Mouse (Mus musculus): ENCODE measurements at regions not wholly inside any gene's neighbourhood (a gene's known extent, or its start where the extent isn't known, plus 50 kb on each side); places are given as distances from the start of the nearest gene placed in this dataset.
A peak's percentile ranks its signal among the peaks of the same experiment; 100 is the strongest.

- Histone ChIP-seq H3K4me1 (ENCODE audit: control insufficient read depth in 1 of 2, insufficient read depth in 2 of 2, low read length in 2 of 2) (peaks cover 18 to 38% of the 10 kb centered on the region in 2 experiments), H3K36me3 (ENCODE audit: control insufficient read depth in 1 of 2, insufficient read depth in 2 of 2, low read length in 2 of 2) (peaks cover 0 to 23% of the 10 kb centered on the region in 2 experiments; a peak in 2 of 4 replicates), H3K79me2 (ENCODE audit: control insufficient read depth, insufficient read depth, low read length, poor library complexity) (no peaks in the 10 kb centered on the region), H3K4me3 (ENCODE audit: control insufficient read depth in 1 of 2, insufficient read depth in 1 of 2, low read depth in 2 of 2, low read length in 2 of 2) (no peak overlapping the region), H3K9ac (ENCODE audit: control insufficient read depth, low read depth, low read length, poor library complexity, severe bottlenecking) (no peak overlapping the region), H3K9me3 (replicated peaks; ENCODE audit: insufficient read depth, low read length) (no peaks in the 10 kb centered on the region), H3K27me3 (ENCODE audit: control insufficient read depth in 1 of 2, insufficient read depth in 2 of 2, low read length in 2 of 2) (no peaks in the 10 kb centered on the region), H3K27ac (ENCODE audit: control insufficient read depth, low read depth, low read length) (no peak overlapping the region)
- no peak for TF ChIP-seq CHD1 (IDR thresholded peaks at IDR 0.05; ENCODE audit: low read depth, low read length)
- no peak for TF ChIP-seq UBTF (IDR thresholded peaks at IDR 0.05; ENCODE audit: borderline replicate concordance, insufficient read depth, low read depth, low read length)
- TF ChIP-seq SIN3A (IDR thresholded peaks at IDR 0.05; ENCODE audit: low read length): peak; percentile 94
- TF ChIP-seq ZC3H11A (IDR thresholded peaks at IDR 0.05; ENCODE audit: low read depth, low read length): no peak
- TF ChIP-seq POLR2AphosphoS5 (IDR thresholded peaks at IDR 0.05; ENCODE audit: borderline replicate concordance, low read depth, low read length): no peak
- no peak for TF ChIP-seq TBP (IDR thresholded peaks at IDR 0.05; ENCODE audit: low read depth, low read length)
- TF ChIP-seq ZNF384 (IDR thresholded peaks at IDR 0.05; ENCODE audit: low read depth, low read length): no peak
- TF ChIP-seq USF2 (IDR thresholded peaks at IDR 0.05; ENCODE audit: borderline replicate concordance in 1 of 2, insufficient read depth in 1 of 2, low read depth in 1 of 2, low read length in 2 of 2): no peak
- no peak for TF ChIP-seq TCF12 (IDR thresholded peaks at IDR 0.05; ENCODE audit: low read depth, low read length)
- TF ChIP-seq KAT2A (conservative IDR thresholded peaks at IDR 0.05; ENCODE audit: low read depth, low read length): no peak
- no peak for TF ChIP-seq CTCF (IDR thresholded peaks at IDR 0.05 in 2 of 3, conservative IDR thresholded peaks at IDR 0.05 in 1 of 3; ENCODE audit: control insufficient read depth in 1 of 3, insufficient read depth in 1 of 3, low read depth in 2 of 3, low read length in 3 of 3, poor library complexity in 1 of 3, severe bottlenecking in 1 of 3)
- no peak for TF ChIP-seq MAZ (IDR thresholded peaks at IDR 0.05; ENCODE audit: low read depth, low read length)
- TF ChIP-seq GABPA (IDR thresholded peaks at IDR 0.05; ENCODE audit: low read depth, low read length): no peak
- no peak for TF ChIP-seq POLR2A (IDR thresholded peaks at IDR 0.05; ENCODE audit: control insufficient read depth in 1 of 2, insufficient read depth in 1 of 2, low read depth in 1 of 2, low read length in 2 of 2, poor library complexity in 1 of 2)
- no peak for TF ChIP-seq JUND (IDR thresholded peaks at IDR 0.05; ENCODE audit: low read depth, low read length)
- no peak for TF ChIP-seq ELF1 (IDR thresholded peaks at IDR 0.05; ENCODE audit: low read depth, low read length)
- TF ChIP-seq TAL1 (IDR thresholded peaks at IDR 0.05; ENCODE audit: low read length): no peak
- no peak for TF ChIP-seq MAFK (IDR thresholded peaks at IDR 0.05; ENCODE audit: borderline replicate concordance, low read depth, low read length)
- peak in 1 of 2 experiments; percentile 51; a peak in 1 of 4 replicates for TF ChIP-seq EP300 (IDR thresholded peaks at IDR 0.05; ENCODE audit: low read depth in 1 of 2, low read length in 2 of 2)
- TF ChIP-seq USF1 (IDR thresholded peaks at IDR 0.05; ENCODE audit: low read depth, low read length): no peak
- TF ChIP-seq HCFC1 (IDR thresholded peaks at IDR 0.05; ENCODE audit: low read depth, low read length): no peak
- peak; percentile 50; the same call in 1 of the 2 replicates for TF ChIP-seq MAX (IDR thresholded peaks at IDR 0.05; ENCODE audit: low read length)
- no peak for TF ChIP-seq BHLHE40 (IDR thresholded peaks at IDR 0.05; ENCODE audit: borderline replicate concordance, low read depth, low read length)
- no peak for TF ChIP-seq MEF2A (IDR thresholded peaks at IDR 0.05; ENCODE audit: extremely low read depth, insufficient replicate concordance, low read depth, low read length, poor library complexity, severe bottlenecking)
- TF ChIP-seq NRF1 (IDR thresholded peaks at IDR 0.05; ENCODE audit: insufficient read depth, low read depth, low read length, poor library complexity, severe bottlenecking): no peak
- peak; percentile 86 for TF ChIP-seq MXI1 (IDR thresholded peaks at IDR 0.05; ENCODE audit: low read depth, low read length)
- TF ChIP-seq CHD2 (IDR thresholded peaks at IDR 0.05; ENCODE audit: low read length): no peak
- TF ChIP-seq ZMIZ1 (IDR thresholded peaks at IDR 0.05; ENCODE audit: low read depth, low read length): no peak
- no peak for TF ChIP-seq RAD21 (IDR thresholded peaks at IDR 0.05; ENCODE audit: low read depth, low read length)
- TF ChIP-seq ETS1 (IDR thresholded peaks at IDR 0.05; ENCODE audit: low read depth, low read length): no peak
- TF ChIP-seq E2F4 (IDR thresholded peaks at IDR 0.05; ENCODE audit: borderline replicate concordance, low read depth, low read length): no peak
- TF ChIP-seq SMC3 (IDR thresholded peaks at IDR 0.05; ENCODE audit: low read depth, low read length): no peak
- no peak for TF ChIP-seq NELFE (IDR thresholded peaks at IDR 0.05; ENCODE audit: low read depth, low read length)
- 0 out of 2 replicates have a peak, but pooled peaks have one; percentile 27 for TF ChIP-seq RCOR1 (IDR thresholded peaks at IDR 0.05; ENCODE audit: low read depth, low read length)
- TF ChIP-seq ZKSCAN1 (IDR thresholded peaks at IDR 0.05; ENCODE audit: low read depth, low read length): no peak
- TF ChIP-seq MYC (IDR thresholded peaks at IDR 0.05; ENCODE audit: low read depth, low read length): no peak
- no peak for TF ChIP-seq POLR2AphosphoS2 (IDR thresholded peaks at IDR 0.05; ENCODE audit: low read length)
- TF ChIP-seq MYB (IDR thresholded peaks at IDR 0.05; ENCODE audit: low read depth, low read length): no peak
- TF ChIP-seq GATA1 (IDR thresholded peaks at IDR 0.05; ENCODE audit: low read depth, low read length): no peak
- peak; percentile 90 for DNase-seq (ENCODE audit: low read depth, low spot score)
Observed at GRCm38 (mm10) chr2:92671586-92671985, 72.1 kb downstream of the Chst1 start.
